Comparison of ENCODE assay signal across 11 mouse cellular contexts in genomic region chr2:37788176-37788962, GRCm38 (mm10). TPM values are rescaled to one million over a fixed set of nuclear protein-coding genes. Genes with fewer than 3 reads are reported as not detected.
DNase-seq lines count a peak whose midpoint lies in the region; ATAC-seq and TF ChIP-seq lines count a peak whose summit lies in the region.
"Had no signal": no experiment of that assay in that cellular context is flagged by ENCODE, and none has a peak within 500 bp of the region (broad histone marks: within the 10 kb centered on the region; RNA-seq: fewer than 3 reads in every experiment).

No protein-coding gene starts in this region.

- H3K9ac ChIP-seq in forebrain, embryonic 11.5 days (ENCODE audit: low read length), result no peak overlapping the region
- H3K9ac ChIP-seq in forebrain, embryonic 15.5 days (replicated peaks), result no peak overlapping the region
- H3K9ac ChIP-seq in midbrain, embryonic 15.5 days, result no peak overlapping the region

- no peaks in the 10 kb centered on the region for H3K4me1 ChIP-seq in forebrain, embryonic 11.5 days (replicated peaks; ENCODE audit: control insufficient read depth, insufficient read depth, low read length)
- H3K4me1 ChIP-seq in forebrain, embryonic 10.5 days, result peaks cover 48% of the 10 kb centered on the region
- peaks cover 21% of the 10 kb centered on the region for H3K4me1 ChIP-seq in forebrain, embryonic 15.5 days
- H3K4me1 ChIP-seq in midbrain, embryonic 15.5 days, result peaks cover 9% of the 10 kb centered on the region

- H3K4me3 ChIP-seq in forebrain, embryonic 11.5 days (ENCODE audit: low read depth, low read length), result no peak overlapping the region
- H3K4me3 ChIP-seq in forebrain, embryonic 10.5 days, result no peak overlapping the region
- H3K4me3 ChIP-seq in forebrain, embryonic 15.5 days, result no peak overlapping the region
- no peak overlapping the region for H3K4me3 ChIP-seq in midbrain, embryonic 15.5 days
- no peak overlapping the region for H3K4me3 ChIP-seq in layer of hippocampus, adult 2 months

- WGBS in forebrain, embryonic 11.5 days, result 80% methylated on average over 7 of the region's 7 CpGs
- 78% methylated on average over 7 of the region's 7 CpGs for WGBS in forebrain, embryonic 10.5 days
- 49% methylated on average over 7 of the region's 7 CpGs for WGBS in forebrain, embryonic 15.5 days
- 76% methylated on average over 7 of the region's 7 CpGs for WGBS in midbrain, embryonic 15.5 days

- no peaks in the 10 kb centered on the region for H3K27me3 ChIP-seq in forebrain, embryonic 11.5 days (ENCODE audit: control insufficient read depth, insufficient read depth, low read length)
- peaks cover 46% of the 10 kb centered on the region for H3K27me3 ChIP-seq in forebrain, embryonic 10.5 days (ENCODE audit: poor library complexity, severe bottlenecking)
- H3K27me3 ChIP-seq in forebrain, embryonic 15.5 days, result no peaks in the 10 kb centered on the region
- no peaks in the 10 kb centered on the region for H3K27me3 ChIP-seq in midbrain, embryonic 15.5 days (replicated peaks)

- peaks cover 8% of the 10 kb centered on the region; the same call in 1 of the 2 replicates for H3K36me3 ChIP-seq in forebrain, embryonic 11.5 days (ENCODE audit: control insufficient read depth, insufficient read depth, low read length)
- peaks cover 99% of the 10 kb centered on the region for H3K36me3 ChIP-seq in forebrain, embryonic 10.5 days (replicated peaks)
- 0 out of 2 replicates have a peak, but pooled peaks cover 3% of the 10 kb centered on the region for H3K36me3 ChIP-seq in forebrain, embryonic 15.5 days
- no peaks in the 10 kb centered on the region for H3K36me3 ChIP-seq in midbrain, embryonic 15.5 days (replicated peaks)

- H3K9me3 ChIP-seq in forebrain, embryonic 11.5 days (ENCODE audit: control insufficient read depth, low read length), result no peaks in the 10 kb centered on the region
- H3K9me3 ChIP-seq in forebrain, embryonic 10.5 days, result peaks cover 6% of the 10 kb centered on the region
- H3K9me3 ChIP-seq in forebrain, embryonic 15.5 days, result no peaks in the 10 kb centered on the region
- no peaks in the 10 kb centered on the region for H3K9me3 ChIP-seq in midbrain, embryonic 15.5 days

- no peak overlapping the region for H3K4me2 ChIP-seq in forebrain, embryonic 11.5 days (ENCODE audit: low read depth, low read length, severe bottlenecking)
- H3K4me2 ChIP-seq in forebrain, embryonic 15.5 days (replicated peaks), result no peak overlapping the region
- no peak overlapping the region for H3K4me2 ChIP-seq in midbrain, embryonic 15.5 days

- H3K27ac ChIP-seq in forebrain, embryonic 11.5 days (ENCODE audit: low read depth, low read length), result no peak overlapping the region
- no peak overlapping the region for H3K27ac ChIP-seq in forebrain, embryonic 10.5 days
- peak overlapping the region; percentile 27; the same call in 1 of the 2 replicates for H3K27ac ChIP-seq in forebrain, embryonic 15.5 days (replicated peaks)
- H3K27ac ChIP-seq in midbrain, embryonic 15.5 days, result no peak overlapping the region
- no peak overlapping the region for H3K27ac ChIP-seq in layer of hippocampus, adult 2 months

- TF ChIP-seq CTCF in layer of hippocampus, adult 2 months (conservative IDR thresholded peaks at IDR 0.05), result no peak

- DNase-seq in forebrain, embryonic 11.5 days (ENCODE audit: low spot score), result no peak
- DNase-seq in forebrain, embryonic 10.5 days (ENCODE audit: extremely low spot score, low spot score), result no peak
- DNase-seq in lung, postnatal 10 days, result peak; percentile 25
- no peak for DNase-seq in lung, postnatal 4 days
- no peak for DNase-seq in layer of hippocampus, postnatal 14 days (ENCODE audit: low spot score in 2 of 2)
- no peak for DNase-seq in layer of hippocampus, adult 2 months (ENCODE audit: low spot score in 2 of 2)
- DNase-seq: B cell, adult 2 months; gastrocnemius, postnatal 25 days; lung, postnatal 36 days had no signal

- 0 out of 2 replicates have a peak, but pooled peaks have one; percentile 10 for ATAC-seq in forebrain, embryonic 11.5 days (replicated peaks; ENCODE audit: low FRiP score)
- peak; percentile 66 for ATAC-seq in forebrain, embryonic 15.5 days (replicated peaks)
- ATAC-seq in midbrain, embryonic 15.5 days (replicated peaks), result peak; percentile 41; the same call in 1 of the 2 replicates

RNA-seq across cellular contexts. Expression of gene Crb2, which starts 12.3 kb away (rescaled TPM):
- 29.6 and 32.7 TPM in 2 replicates for polyA plus RNA-seq in forebrain, embryonic 11.5 days (2014; fragmentation: Nextera tagmentation; extraction: Ambion mirVana)
- polyA plus RNA-seq in forebrain, embryonic 10.5 days (2016; fragmentation: Nextera tagmentation; extraction: Ambion mirVana), result 30.4 and 30.9 TPM in 2 replicates
- 7.1 and 8.4 TPM in 2 replicates for polyA plus RNA-seq in forebrain, embryonic 15.5 days (2015; fragmentation: Nextera tagmentation; extraction: Ambion mirVana)
- 5.6 and 6.4 TPM in 2 replicates for polyA plus RNA-seq in midbrain, embryonic 15.5 days (2015; fragmentation: Nextera tagmentation; extraction: Ambion mirVana)
- total RNA-seq in layer of hippocampus, postnatal 14 days (2021), result 1 to 10 TPM; 6.6 to 8.5 TPM
- total RNA-seq in layer of hippocampus, adult 2 months (2021), result 1 to 10 TPM; 3.7 to 3.9 TPM
- total RNA-seq: gastrocnemius, postnatal 25 days had no signal

Comparison
In these comparisons a context has a peak if more than half of its experiments do, and no peak if none do; other contexts are left out.
1. ATAC-seq: peak in every context shown above with its lines; median percentile 66 in forebrain, embryonic 15.5 days; 41 in midbrain, embryonic 15.5 days; 10 in forebrain, embryonic 11.5 days.